Mouse (Mus musculus) layer of hippocampus, adult 9-11 months (tissue): ENCODE results near the gene Nutf2-ps1.
A peak's percentile ranks its signal among the peaks of the same experiment; 100 is the strongest.
"Not testable (repeated sequence)": the region's sequence is repeated elsewhere in the genome, so short reads cannot be mapped to it uniquely, and the experiment has no call there.

Experiments used
- DNase-seq: peaks from one replicate; pipeline ENCODE4 v3.0.0; 2022

The Nutf2-ps1 gene

DNA sequence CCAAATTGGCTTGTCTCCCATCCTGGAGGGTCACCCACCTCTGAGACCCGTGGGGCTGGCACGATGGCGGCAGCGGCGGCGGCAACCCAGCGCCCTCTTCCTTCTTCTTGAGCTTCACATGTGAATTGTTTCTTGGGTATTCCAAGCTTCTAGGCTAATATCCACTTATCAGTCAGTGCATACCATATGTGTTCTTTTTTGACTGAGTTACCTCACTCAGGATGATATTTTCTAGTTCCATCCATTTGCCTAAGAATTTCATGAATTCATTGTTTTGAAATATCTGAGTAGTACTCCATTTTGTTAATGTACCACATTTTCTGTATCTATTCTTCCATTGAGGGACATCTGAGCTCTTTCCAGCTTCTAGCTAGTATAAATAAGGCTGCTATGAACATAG lies at the start of gene Nutf2-ps1:
Nutf2-ps1 (minus strand) TSS at position 101 of the 400 bp plus-strand sequence.
- DNase-seq, result not testable (repeated sequence)

DNA sequence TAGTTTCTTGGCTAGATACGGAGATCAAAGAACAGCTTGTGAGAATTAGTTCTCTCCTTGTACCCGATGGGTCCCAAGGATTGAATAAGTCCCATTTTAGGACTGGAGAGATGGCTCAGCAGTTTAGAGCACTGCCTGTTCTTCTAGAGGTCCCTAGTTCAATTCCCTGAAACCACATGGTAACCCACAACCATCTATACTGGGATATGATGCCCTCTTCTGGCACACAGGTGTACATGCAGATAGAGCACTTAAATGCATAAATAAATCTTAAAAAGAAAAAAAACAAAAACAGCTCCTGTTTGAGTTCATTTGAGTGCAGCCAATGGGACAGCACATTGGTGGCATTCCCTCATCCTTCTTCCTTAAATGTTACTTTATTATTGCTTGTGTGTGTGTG lies 49.2 kb upstream of the Nutf2-ps1 start:
- no peak for DNase-seq

DNA sequence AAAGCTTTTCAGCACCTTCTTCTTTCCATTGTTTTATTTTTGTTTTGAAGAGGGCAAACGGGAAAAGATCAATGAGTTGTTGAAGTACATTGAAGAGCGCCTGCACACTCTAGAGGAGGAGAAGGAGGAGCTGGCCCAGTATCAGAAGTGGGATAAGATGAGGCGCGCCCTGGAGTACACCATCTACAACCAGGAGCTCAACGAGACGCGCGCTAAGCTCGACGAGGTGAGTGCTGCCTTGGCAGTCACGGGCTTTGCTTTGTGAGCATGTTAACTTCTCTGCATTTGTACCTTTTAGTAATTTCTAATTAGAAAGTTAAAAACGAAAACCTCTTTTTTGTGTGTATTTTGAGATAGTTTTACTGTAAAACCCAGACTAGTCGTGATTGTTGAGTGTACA lies 32.8 kb upstream of the Nutf2-ps1 start:
- DNase-seq, result no peak

- peak; percentile 40 for DNase-seq
These were observed 20.1 kb upstream of the Nutf2-ps1 start for GRCm38 (mm10) chr19:53608921-53609320.

GRCm38 (mm10) chr19:53601363-53601655 lies 12.4 kb upstream of the Nutf2-ps1 start:
- no peak for DNase-seq

DNA sequence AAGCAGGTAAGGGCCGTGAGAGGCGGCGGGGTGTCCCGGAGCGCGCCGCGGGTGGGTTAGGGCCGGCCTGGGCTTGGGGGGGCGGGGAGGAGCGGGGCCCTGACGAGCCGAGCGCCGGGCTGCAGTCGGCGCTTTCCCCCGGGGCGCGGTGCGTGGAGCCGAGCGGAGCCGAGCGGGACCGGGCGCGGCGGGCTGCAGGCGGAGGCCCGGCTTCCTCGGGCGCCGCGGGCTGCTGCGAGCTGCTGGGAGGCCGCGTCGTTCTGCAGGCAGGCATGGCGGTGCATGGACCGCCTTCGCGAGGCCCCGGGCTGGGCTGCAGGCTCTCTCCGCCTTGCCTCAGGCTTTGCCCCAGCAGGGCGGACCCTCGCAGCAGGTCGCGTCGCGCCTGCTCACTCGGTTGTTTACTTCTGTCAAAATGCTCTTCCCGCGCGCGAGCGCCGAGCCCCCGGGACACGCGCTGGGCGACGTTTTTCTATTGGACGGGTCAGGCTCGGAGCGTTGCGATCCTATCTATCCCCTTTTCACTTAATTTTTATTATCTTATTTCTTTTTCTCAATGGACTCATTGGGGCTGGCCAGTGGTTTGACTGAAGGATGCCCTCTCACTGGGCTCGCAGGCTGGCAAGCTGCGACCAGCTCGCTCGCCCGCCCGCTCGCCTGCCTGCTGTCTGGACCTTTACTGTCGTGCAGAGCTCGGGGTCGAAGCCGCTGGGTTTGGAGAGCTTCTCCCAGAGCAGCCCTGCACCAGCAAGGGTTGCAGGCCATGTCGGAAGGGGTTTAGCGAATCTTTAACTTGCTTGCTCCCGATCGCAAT lies 11.9 kb upstream of the Nutf2-ps1 start:
- DNase-seq, result peak; percentile 53

- peak; percentile 98 for DNase-seq
These were observed 11.1 kb upstream of the Nutf2-ps1 start, which contains the start of gene Smc3 for GRCm38 (mm10) chr19:53599757-53600539. Smc3 (plus strand) TSS chr19:53600398.

DNA sequence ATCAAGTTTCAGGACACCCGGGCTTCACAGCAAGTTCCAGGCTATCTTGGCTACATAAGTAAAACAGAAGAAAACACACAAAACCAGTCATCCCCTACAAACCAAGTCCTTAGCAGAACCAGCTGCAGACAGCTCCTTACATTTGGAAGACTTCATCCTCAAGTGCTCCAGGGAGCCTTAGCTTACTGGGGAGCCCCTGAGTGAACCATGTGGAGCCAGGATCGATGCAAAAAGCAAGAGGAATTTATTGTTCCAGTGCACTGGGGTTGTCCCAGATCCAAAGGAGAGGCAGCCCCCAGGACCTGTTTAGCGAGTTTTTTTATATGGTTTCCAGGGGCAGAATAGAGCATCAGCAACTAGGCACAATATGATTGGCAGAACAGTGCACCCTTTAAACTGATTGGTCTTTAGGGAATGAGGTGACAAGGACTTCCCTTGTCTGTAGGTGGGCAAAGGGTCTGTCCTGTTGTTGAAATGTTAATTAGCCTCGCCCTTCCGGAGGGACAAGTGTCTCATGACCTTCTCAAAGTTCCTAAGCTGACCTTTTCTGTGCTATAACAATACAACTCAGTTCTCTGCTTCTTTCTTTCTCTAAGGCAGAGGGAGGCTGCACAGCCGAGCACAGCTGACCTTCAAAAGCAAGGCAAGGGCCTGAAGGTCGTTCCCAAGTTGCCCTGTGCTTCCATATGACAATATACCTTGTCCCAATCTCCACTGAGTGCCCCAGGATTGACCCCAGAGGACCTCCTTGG lies 8.0 kb upstream of the Nutf2-ps1 start:
- no peak for DNase-seq

- not testable (repeated sequence) for DNase-seq
These were observed 1.2 kb downstream of the Nutf2-ps1 start for GRCm38 (mm10) chr19:53587686-53588085.

GRCm38 (mm10) chr19:53580271-53580670 lies 8.6 kb downstream of the Nutf2-ps1 start:
- DNase-seq, result not testable (repeated sequence)

- peak; percentile 24 for DNase-seq
These were observed 10.1 kb downstream of the Nutf2-ps1 start for GRCm38 (mm10) chr19:53578597-53579252.

- no peak for DNase-seq
These were observed 11.7 kb downstream of the Nutf2-ps1 start for GRCm38 (mm10) chr19:53577025-53577800.

DNA sequence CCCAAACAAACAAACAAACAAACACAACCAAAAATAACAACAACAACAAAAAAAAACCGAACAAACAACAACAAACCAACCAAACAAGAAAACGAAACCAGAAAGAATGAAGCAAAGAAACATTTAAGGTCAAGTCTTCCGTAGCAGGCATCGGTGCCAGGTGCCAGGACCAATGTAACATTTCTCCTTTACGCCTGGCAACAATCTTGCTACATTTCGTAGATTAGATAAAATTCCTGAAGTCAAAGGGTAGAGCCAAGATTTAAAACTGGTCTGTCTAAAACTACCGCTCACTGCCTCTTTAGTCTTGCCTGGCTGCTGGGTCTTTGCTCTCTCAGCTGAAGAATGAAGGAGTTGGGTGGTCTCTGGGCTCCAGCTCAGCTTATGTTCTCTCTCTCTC lies 12.8 kb downstream of the Nutf2-ps1 start:
- no peak for DNase-seq

DNA sequence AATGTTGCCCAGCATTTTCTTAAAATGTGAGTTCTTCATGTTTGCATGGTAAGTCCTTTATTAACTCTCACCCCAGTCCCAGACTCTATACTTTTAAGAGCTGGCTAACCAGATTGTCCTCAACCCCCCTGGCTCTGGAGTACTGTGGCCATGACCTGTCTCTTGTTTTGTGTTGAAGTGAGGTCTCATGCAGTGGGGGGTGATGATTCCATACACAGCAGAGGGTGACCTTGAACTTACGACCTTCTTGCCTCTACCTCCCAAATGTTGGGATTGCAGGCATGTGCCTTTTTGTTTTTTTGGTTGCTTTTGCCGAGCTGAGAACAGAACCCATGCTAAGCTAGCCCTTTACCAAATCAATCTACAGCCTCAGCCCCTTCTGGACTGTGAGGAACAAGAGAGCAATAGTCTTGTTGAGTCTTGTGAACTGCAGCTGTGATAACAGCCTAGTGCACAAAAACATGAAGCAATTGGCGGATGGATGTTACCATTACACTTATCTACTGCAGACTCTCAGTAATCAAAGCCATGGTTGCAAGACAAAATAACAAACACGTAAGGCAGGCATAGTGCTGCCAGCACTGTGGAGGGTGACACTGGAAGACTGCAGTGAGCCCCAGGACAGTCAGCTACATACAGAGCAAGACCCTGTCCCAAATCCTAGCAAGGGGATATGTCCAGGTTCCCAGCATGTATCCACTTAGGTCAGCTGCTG lies 13.4 kb downstream of the Nutf2-ps1 start:
- DNase-seq, result no peak

GRCm38 (mm10) chr19:53574546-53574945 lies 14.3 kb downstream of the Nutf2-ps1 start:
- DNase-seq, result no peak

DNA sequence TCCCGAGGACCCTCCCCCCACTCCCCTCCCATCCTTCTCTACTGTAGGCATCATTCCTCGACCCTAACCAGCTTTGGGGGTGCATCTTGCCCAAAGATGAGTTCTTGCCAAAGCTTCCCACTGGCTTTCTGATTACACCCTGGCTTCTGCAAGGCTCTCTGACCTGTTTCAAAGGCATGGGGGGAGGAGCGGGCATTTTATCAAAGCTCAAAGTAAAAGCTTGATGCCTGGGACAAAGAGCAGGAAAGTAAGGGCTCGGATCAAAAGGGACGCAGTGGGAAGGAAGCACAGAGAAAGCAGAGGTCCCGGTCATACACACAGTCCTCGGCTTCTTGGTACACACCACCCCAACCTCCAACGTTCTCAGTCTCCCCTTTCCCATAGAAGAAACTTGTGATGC lies 14.7 kb downstream of the Nutf2-ps1 start:
- no peak for DNase-seq

DNA sequence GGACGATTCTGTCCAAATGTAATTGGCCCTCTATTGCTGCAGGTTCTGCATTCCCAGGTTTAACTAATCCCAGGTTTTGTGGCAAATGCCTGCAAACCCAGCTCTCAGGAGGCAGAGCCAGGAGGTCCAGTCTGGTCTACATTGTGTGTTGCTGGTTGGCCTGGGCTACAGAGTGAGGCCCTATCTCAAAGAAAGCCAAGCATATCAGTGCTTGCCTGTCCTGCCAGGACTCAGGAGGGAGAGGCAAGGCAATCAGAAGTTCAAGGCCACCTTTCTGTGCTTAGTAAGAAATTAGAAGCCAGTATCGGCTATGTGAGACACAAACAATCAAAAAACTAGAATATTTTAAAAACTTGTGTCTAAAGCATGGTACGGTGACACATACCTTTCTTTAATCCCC lies 15.7 kb downstream of the Nutf2-ps1 start:
- no peak for DNase-seq

DNA sequence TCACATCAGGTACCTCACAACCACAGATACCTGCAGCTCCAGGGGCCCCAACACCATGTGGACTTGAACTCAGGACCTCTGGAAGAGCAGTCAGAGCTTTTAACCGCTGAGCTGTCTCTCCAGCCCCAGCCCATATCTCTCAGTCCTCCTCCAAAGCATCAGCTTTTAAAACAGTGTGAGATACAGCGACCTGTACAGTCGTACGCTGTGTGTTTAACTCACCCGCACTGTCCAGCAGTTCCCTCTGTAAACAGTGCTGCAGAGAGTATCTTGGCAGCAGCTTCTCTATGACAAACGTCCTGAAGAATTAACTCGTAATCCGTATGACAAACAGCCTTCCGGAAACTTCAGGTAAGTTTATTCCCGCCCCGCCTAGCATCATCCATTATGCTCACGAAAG lies 16.3 kb downstream of the Nutf2-ps1 start:
- DNase-seq, result no peak

DNA sequence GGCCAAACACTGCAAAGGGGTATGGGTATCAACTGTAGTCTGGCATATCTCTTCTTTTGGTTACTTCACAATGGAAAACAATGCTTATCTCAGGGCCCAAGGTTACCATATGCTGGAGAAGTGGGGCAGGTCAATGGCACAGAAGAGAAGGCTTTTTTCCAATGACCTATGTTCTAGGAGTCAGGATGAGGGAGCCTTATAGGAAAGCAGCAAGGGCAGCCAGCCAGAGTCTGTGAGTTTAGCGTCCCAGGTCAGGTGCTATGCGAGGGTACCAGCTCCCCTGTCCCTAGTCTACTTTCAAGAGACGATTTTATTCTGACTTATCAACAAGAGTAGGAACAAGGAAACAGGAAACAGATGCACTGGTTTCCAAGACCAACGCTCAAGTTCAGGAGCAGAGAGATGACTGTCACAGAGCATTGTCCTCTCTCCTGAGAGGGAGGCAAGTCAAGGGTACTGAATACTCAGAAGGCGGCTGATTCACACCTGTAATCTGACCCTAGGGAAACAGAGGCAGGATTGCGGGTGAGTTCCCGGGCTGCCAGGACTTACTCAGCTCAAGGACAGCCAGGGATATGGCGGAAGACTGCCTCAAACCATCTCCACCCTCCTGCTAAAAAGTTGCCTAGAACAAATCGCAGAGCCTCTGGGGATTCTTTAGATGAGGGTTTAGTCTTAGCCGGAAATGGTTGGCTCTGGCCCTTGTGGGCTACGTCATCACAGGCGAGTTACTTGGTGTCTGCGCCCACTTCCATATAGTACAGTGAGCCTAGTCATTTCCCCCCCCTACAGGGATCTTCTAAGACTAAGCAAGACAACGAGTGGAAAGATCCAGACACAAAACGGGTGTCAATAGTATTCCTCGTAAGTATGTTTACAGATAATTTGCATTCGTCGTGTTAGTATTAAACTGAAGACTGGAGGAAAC lies 17.1 kb downstream of the Nutf2-ps1 start:
- no peak for DNase-seq

- no peak for DNase-seq
These were observed 17.8 kb downstream of the Nutf2-ps1 start for GRCm38 (mm10) chr19:53571056-53571455.
